Mouse (Mus musculus) embryo, embryonic 10.5 days (tissue): Measurements from ENCODE around the gene Fam169b.

Experiments used
- DNase-seq: peaks from one replicate; pipeline ENCODE4 v3.0.0-alpha.2; 2015; ENCODE audit warnings: low spot score

The Fam169b gene

GRCm38 (mm10) chr7:68318979-68319378, 45.3 kb downstream of the Fam169b start:
- no peak for DNase-seq

DNA sequence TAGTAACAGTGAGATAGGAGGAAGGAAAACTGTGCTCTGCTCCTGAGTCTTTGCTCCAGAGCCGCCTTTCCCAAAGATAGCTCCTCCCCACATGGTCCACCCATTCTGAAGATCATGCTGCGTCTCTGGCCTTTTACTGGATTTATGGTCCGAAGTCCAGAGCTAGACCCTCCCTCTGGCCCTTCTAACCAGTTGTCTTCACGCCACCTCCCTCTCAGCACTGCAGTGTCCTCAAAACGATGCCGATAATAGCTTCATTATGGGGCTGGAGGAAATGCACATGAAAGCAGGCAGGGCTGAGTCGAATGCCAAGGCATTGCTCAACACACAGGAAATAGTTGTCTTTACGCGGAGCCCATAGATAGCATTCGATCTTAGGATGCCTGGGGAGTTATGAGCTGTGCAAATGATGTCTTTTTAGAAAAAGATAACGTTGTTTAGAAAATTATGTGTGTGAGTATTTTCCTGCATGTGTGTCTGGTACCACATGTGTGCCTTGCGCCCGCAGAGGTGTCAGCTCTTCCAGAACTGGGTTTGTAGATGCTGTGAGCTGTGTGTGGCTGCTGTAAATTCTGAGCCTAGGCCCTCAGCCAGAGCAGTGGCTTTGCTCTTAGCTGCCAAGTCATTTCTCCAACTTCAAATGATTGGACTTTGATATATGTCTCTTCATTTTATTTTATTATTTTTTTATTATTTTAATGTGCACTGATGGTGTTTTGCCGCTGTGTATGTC, 46.6 kb downstream of the Fam169b start:
- no peak for DNase-seq

DNA sequence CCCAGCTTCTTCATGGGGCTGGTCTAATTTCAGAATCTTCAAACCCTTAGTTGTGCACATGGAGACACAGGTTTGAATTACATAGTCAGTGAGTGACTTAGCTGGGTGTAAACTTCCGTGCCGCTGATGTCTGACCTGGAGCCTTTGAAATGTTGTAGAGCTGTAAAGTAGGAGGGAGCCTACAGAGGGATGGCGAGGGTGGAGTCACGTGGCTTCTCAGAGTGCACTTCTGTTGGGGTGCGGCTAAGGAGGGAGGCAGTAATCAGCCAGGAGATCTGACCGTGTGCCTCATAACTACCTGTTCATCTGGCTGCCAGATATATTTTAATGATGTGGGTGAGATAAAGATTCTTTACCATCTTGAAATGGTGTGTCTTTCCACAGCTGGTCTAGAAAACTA, 49.4 kb downstream of the Fam169b start:
- no peak for DNase-seq

GRCm38 (mm10) chr7:68326190-68326722, 52.6 kb downstream of the Fam169b start:
- DNase-seq, result peak; percentile 31

GRCm38 (mm10) chr7:68329000-68329399, 55.4 kb downstream of the Fam169b start:
- DNase-seq, result no peak

DNA sequence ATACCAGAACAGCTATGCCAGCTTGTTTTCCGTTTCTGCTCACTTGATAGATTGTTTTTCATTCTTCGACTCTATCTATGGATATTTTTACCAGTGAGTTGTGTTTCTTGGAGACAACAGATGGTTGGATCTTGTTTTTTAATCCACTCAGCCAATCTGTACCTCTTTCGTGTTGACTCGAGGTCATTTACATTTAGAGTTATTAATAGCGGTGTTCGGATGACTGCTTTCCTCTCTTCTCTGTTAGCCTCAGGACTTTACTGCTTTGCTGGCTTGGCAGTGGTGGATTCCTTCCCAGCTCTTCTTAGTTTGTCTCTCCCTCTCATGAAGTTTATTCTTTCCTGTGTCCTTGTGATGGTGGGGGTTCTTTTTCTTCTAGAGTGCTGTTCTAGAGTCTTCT, 59.2 kb downstream of the Fam169b start:
- DNase-seq, result no peak

- DNase-seq, result no peak
These were observed 63.6 kb downstream of the Fam169b start for GRCm38 (mm10) chr7:68337080-68337781.

GRCm38 (mm10) chr7:68338680-68339079, 65.0 kb downstream of the Fam169b start:
- no peak for DNase-seq

- DNase-seq, result peak; percentile 23
These were observed 70.9 kb downstream of the Fam169b start for GRCm38 (mm10) chr7:68344561-68344960.

GRCm38 (mm10) chr7:68345963-68346362, 72.3 kb downstream of the Fam169b start:
- DNase-seq, result no peak

DNA sequence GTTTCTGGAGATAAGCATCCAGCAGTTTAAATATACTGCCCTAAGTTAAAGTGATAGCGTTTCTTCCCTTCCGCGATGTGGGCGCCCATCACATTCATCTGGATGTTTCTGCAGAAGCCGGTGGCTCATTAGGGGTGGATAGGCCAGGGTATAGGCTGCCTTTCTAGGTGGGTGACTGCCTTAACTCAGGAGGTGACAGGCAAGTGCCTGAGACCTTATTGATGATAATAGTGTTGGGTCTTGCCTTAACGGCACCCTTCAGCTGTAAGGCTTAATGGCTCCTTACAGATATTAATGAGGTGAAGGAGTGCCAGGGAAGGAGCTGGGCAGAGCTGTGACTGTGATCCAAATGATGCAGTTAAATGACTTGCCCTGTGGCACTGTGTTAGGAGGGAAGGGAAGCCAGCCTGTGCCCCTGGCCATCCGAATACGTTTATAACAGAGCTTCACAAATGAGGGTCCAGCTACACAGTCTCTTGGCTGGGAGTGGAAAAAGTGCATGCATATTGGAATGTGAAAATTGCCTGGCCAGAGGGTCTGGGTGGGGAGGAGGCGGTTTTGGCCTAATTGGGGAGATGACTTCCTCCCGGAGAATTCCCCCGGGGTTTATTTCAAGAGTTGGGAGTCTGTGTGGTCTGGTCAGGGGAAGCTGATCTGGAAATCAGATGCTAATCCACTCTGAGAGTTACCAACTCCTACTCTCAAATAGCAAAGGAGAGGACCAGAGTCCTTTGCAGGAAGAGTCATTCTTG, 81.9 kb downstream of the Fam169b start:
- DNase-seq, result peak; percentile 24

DNA sequence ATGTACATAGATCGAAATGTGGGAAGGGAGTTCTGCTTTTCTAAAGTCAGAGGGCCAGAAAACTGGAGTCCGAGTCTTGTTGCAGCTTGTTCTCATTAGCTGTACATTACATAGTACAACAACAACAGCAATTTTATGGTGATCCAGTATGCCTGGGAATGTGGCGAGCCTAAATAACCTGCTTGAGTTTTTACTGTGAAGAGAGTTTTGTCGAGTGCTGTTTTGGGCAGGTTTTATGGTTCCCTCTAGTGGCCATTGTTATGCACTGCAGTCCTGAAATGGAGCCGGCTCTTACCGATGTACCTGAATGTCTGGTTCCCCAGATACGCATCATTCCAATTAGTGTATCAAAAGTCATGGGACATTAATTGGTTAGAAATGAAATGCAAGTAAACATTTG, 83.8 kb downstream of the Fam169b start:
- peak; percentile 87 for DNase-seq

DNA sequence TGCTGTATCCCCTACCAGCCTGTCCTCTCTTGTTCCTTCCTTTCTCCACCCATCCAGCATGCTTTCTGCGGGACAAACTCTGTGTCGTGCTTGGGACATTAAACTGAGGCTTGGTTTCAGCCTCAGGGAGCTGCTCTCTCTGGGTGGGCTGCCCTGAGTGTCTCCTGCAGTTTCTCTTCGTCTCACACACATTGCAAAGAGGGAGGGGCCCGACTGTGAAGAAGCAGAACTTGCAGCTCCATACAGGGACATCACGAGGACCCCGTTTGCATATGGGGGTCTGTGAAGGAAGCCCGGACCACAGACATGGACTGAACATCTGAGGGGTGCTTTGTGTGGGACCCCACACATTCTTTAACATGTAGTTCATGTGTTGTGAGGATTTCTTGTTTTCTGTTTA, 89.0 kb downstream of the Fam169b start:
- DNase-seq, result no peak

- no peak for DNase-seq
These were observed 92.1 kb downstream of the Fam169b start for GRCm38 (mm10) chr7:68365711-68366110.

- DNase-seq, result no peak
These were observed 95.3 kb downstream of the Fam169b start for GRCm38 (mm10) chr7:68368948-68369347.

- peak; percentile 92 for DNase-seq
These were observed 96.1 kb downstream of the Fam169b start for GRCm38 (mm10) chr7:68369694-68370093.

GRCm38 (mm10) chr7:68374109-68374857, 100.6 kb downstream of the Fam169b start:
- DNase-seq, result peak; percentile 90

DNA sequence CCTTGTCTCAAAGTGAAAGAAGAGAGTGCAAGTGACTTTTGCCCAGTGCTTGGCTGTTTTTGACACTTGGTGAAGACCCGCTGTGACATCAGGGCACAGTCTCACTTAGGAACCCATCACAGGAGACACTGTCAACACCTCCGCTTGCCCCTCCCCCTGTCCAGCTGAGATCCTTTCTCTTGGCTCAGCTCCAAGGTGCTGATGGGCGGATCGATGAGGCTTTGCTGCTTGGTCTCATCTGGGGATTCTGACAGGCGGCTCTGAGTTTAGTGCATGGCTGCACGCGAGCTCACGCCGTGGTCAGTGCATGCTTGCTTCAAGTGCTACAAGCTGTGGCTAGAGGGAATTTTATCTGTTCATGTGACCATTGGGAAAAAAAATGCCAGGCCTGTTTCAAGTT, 108.5 kb downstream of the Fam169b start:
- DNase-seq, result peak; percentile 28

GRCm38 (mm10) chr7:68386767-68387166, 113.1 kb downstream of the Fam169b start:
- no peak for DNase-seq

- peak; percentile 24 for DNase-seq
These were observed 122.2 kb downstream of the Fam169b start for GRCm38 (mm10) chr7:68395707-68396333.

DNA sequence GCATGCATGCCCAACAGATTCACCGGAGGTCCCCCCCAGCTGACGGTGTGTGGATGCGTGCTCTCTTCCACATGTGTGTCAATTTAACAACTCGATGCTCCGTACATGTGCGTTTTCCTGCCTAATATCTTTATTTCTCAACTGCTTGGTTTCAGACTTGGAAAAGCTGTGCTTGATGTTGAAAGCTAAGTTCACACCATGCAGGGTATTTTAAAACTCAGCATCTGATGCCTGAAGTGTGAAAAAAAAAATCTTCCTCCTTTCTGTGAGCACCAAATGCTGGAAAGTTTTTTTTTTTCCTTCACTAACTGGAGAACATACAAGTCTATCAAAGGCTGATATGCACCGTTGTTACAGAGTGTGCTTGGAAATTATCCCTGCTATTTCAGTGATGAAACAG, 126.9 kb downstream of the Fam169b start:
- DNase-seq, result no peak
